Mouse (Mus musculus) spleen, adult 2 months (tissue): ENCODE measurements around the gene Fam189a1.

Source experiments
- CTCF ChIP-seq: fragments of 200-500 bp; IDR thresholded peaks from 2 replicates; pipeline ENCODE4 v1.5.1; 2011; ENCODE audit warnings: mild to moderate bottlenecking, inconsistent platforms; ENCODE audit not compliant: insufficient read depth, insufficient read length, insufficient replicate concordance; ENCODE audit errors: extremely low read depth
- POLR2A ChIP-seq: fragments of 200-500 bp; IDR thresholded peaks from 2 replicates; pipeline ENCODE4 v1.6.1; 2011; ENCODE audit warnings: low read depth, low read length, inconsistent platforms

- TF ChIP-seq CTCF (no peak), POLR2A (no peak)
Measured at GRCm38 (mm10) chr7:64889919-64890318, 266.5 kb downstream of the Fam189a1 start.
